Comparison of ENCODE assay signal across 9 mouse cellular contexts in genomic region chr3:51554067-51554466, GRCm38 (mm10). TPM values are rescaled to one million over a fixed set of nuclear protein-coding genes. Genes with fewer than 3 reads are reported as not detected.
DNase-seq lines count a peak whose midpoint lies in the region; ATAC-seq lines count a peak whose summit lies in the region.
"Had no signal": no experiment of that assay in that cellular context is flagged by ENCODE, and none has a peak within 500 bp of the region (broad histone marks: within the 10 kb centered on the region; RNA-seq: fewer than 3 reads in every experiment).

No protein-coding gene starts in this region.

- H3K9me3 ChIP-seq in megakaryocyte, embryonic 14.5 days, result no peaks in the 10 kb centered on the region

- DNase-seq in cerebellum, adult 18-20 months, result peak; percentile 43 to 48
- DNase-seq in thymus, postnatal 0 days (ENCODE audit: low spot score), result peak; percentile 83
- DNase-seq in right cerebral cortex, postnatal 14 days, result no peak
- no peak for DNase-seq in layer of hippocampus, adult 9-11 months

- H3K27me3 ChIP-seq in megakaryocyte, embryonic 14.5 days (replicated peaks), result no peaks in the 10 kb centered on the region

- peaks cover 52% of the 10 kb centered on the region for H3K36me3 ChIP-seq in megakaryocyte, embryonic 14.5 days (replicated peaks; ENCODE audit: low read length)

- peak overlapping the region; percentile 55 for H3K4me3 ChIP-seq in megakaryocyte, embryonic 14.5 days (replicated peaks)

- no peak for ATAC-seq in cerebellum, adult (ENCODE audit: insufficient number of reproducible peaks, low FRiP score, low TSS enrichment)
- no peak; the same call in 1 of the 2 replicates for ATAC-seq in megakaryocyte, adult 5-6 weeks (ENCODE audit: poor library complexity, severe bottlenecking)
- ATAC-seq in hematopoietic stem cell, adult 5-6 weeks (replicated peaks in 1 of 2; ENCODE audit: insufficient read depth in 1 of 2, low FRiP score in 2 of 2, low TSS enrichment in 1 of 2, low read depth in 1 of 2, poor library complexity in 2 of 2, severe bottlenecking in 2 of 2), result peak; percentile 18 to 34; a peak in 1 of 4 replicates
- ATAC-seq: intestine, postnatal 0 days had no signal

- peaks cover 81% of the 10 kb centered on the region for H3K4me1 ChIP-seq in megakaryocyte, embryonic 14.5 days

RNA-seq across cellular contexts. Expression of gene Setd7, which starts 6.6 kb away (rescaled TPM):
- polyA plus RNA-seq in megakaryocyte, embryonic 14.5 days (2012; ENCODE audit: insufficient read depth, low replicate concordance), result 4.2 and 5.0 TPM in 2 replicates
- 20.5 and 21.7 TPM in 2 replicates for total RNA-seq in megakaryocyte, adult 5-6 weeks (2015)
- 15.0 and 23.1 TPM in 2 replicates for total RNA-seq in megakaryocyte, adult 5-6 weeks (2017)
- 47.3 and 47.4 TPM in 2 replicates for total RNA-seq in hematopoietic stem cell, adult 5-6 weeks (2017)
- polyA plus RNA-seq in thymus, postnatal 0 days (2015; fragmentation: Nextera tagmentation; extraction: Ambion mirVana), result 4.7 and 8.0 TPM in 2 replicates

Comparison
In these comparisons a context has a peak if more than half of its experiments do, and no peak if none do; other contexts are left out.
1. DNase-seq: peak in cerebellum, adult 18-20 months (2 of 2) and thymus, postnatal 0 days (single experiment); none in right cerebral cortex, postnatal 14 days (single experiment) and layer of hippocampus, adult 9-11 months (single experiment).
2. ATAC-seq: peak in hematopoietic stem cell, adult 5-6 weeks (2 of 2); none in cerebellum, adult (single experiment) and megakaryocyte, adult 5-6 weeks (single experiment).